Mouse (Mus musculus): ENCODE results near the gene Cd72.

Gene Cd72

DNA sequence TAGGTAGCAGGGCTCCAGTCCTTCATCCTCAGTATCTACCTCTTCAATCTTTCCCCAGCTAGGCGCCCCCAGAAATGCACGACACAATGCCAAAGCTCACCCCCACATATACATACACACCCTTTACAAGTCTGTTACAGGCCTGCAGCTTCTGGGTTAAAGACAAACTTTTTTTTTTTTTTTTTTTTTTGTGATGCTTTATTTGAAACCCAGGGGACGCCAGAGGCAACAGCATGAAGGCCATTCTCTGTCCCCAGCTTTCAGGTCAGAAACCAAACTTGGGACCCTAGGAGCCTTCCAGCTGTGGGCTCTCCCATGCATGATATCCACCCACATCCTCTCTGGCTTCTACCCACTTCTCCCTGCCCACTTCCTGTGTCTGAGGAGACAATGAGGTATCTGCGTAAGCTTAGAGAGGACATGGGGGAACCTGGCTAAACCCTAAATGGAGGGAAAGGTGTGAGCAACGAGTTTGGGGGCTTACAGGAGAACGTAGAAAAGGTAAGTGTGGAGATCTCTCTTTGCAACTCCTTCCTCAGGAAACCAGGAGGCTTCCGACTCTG lies 27.5 kb upstream of the Cd72 start:
- in situ Hi-C loops (cut with MboI; ENCODE audit: low pct_unique_long_range_greater_than_20kb in 1 of 2, low sequenced_read_pairs in 2 of 2, unreplicated experiment in 1 of 2): loop anchor here in 1 of 2 experiments (5.0 kb wide), 1 partner anchor 40 kb away; the partner anchor contains the start of gene Tesk1

- in situ Hi-C loops (cut with MboI; ENCODE audit: low pct_unique_long_range_greater_than_20kb in 1 of 2, low sequenced_read_pairs in 2 of 2, unreplicated experiment in 1 of 2): loop anchor here in 1 of 2 experiments (5.0 kb wide), 1 partner anchor 39 kb away; the partner anchor contains the start of gene Tesk1
Measured at GRCm38 (mm10) chr4:43480985-43481384, 26.6 kb upstream of the Cd72 start.

- in situ Hi-C loops (cut with MboI; ENCODE audit: low pct_unique_long_range_greater_than_20kb in 1 of 2, low sequenced_read_pairs in 2 of 2, unreplicated experiment in 1 of 2): loop anchor here in 1 of 2 experiments (5.0 kb wide), 1 partner anchor 37 kb away; the partner anchor contains the start of gene Tesk1
Measured at GRCm38 (mm10) chr4:43478906-43479832, 24.7 kb upstream of the Cd72 start.

DNA sequence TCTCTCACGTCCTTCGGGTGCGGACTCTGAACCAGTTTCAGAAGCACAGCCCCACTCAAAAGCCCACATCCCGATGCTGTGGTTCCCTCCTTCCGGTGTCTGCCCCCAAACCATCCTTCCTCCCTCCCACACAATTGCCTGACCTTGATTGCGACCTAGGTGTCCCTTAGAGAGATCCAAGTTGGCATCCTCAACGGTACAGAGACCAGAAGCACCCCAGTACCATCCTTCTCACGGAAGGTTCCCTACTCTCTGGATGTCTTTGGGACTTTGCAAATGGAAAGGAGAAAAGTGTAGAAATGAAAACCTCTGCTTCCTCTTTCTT lies 24.1 kb upstream of the Cd72 start:
- in situ Hi-C loops (cut with MboI; ENCODE audit: low pct_unique_long_range_greater_than_20kb in 1 of 2, low sequenced_read_pairs in 2 of 2, unreplicated experiment in 1 of 2): loop anchor here in 1 of 2 experiments (5.0 kb wide), 1 partner anchor 36 kb away; the partner anchor contains the start of gene Tesk1

- in situ Hi-C loops (cut with MboI; ENCODE audit: low pct_unique_long_range_greater_than_20kb in 1 of 2, low sequenced_read_pairs in 2 of 2, unreplicated experiment in 1 of 2): loop anchor here in 1 of 2 experiments (5.0 kb wide), 1 partner anchor 36 kb away; the partner anchor contains the start of gene Tesk1
Measured at GRCm38 (mm10) chr4:43477857-43478533, 23.6 kb upstream of the Cd72 start.

DNA sequence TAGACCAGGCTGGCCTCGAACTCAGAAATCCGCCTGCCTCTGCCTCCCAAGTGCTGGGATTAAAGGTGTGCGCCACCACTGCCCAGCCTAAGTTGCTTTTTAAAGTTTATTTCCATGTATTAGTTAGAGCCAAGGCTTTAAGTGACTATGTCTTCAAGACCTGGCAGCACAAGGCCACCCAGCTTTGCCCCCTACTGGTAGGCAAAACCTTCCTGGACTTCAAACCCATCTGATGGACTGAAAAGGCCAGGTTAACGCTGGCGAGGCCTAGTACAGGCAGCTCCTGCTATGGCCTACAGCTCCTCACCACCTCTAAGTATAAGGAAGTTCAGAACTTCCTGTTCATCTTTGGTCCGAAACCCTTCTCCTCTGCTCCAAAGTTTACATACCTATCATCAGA lies 22.2 kb upstream of the Cd72 start:
- in situ Hi-C loops (cut with MboI; ENCODE audit: low pct_unique_long_range_greater_than_20kb in 1 of 2, low sequenced_read_pairs in 2 of 2, unreplicated experiment in 1 of 2): loop anchor here in 1 of 2 experiments (5.0 kb wide), 1 partner anchor 34 kb away; the partner anchor contains the start of gene Tesk1

DNA sequence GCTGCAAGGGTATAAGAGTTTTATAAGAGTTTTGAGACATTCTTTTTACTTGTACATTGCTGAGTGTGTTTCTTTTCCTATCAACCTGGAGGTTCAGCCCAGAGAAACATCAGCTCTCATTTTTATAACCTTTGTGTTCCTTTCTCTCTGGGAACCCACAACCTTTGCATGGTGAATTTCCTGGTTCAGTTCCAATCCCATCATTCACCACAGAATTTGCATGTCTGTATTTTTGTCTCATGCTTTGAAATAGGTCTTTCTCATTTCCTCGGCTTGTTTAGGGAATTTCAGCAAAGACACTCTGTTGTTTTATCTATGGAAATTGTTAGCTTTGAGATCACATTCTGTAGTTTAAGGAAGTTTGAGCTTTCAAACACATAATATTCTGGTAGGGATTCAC lies 19.2 kb upstream of the Cd72 start:
- in situ Hi-C loops (cut with MboI; ENCODE audit: low pct_unique_long_range_greater_than_20kb in 1 of 2, low sequenced_read_pairs in 2 of 2, unreplicated experiment in 1 of 2): no loop called here

- in situ Hi-C loops (cut with MboI; ENCODE audit: low pct_unique_long_range_greater_than_20kb in 1 of 2, low sequenced_read_pairs in 2 of 2, unreplicated experiment in 1 of 2): no loop called here
Measured at GRCm38 (mm10) chr4:43470301-43470700, 15.9 kb upstream of the Cd72 start.

GRCm38 (mm10) chr4:43466872-43467271 lies 12.4 kb upstream of the Cd72 start:
- in situ Hi-C loops (cut with MboI; ENCODE audit: low pct_unique_long_range_greater_than_20kb in 1 of 2, low sequenced_read_pairs in 2 of 2, unreplicated experiment in 1 of 2): no loop called here

GRCm38 (mm10) chr4:43465935-43466334 lies 11.5 kb upstream of the Cd72 start:
- in situ Hi-C loops (cut with MboI; ENCODE audit: low pct_unique_long_range_greater_than_20kb in 1 of 2, low sequenced_read_pairs in 2 of 2, unreplicated experiment in 1 of 2): no loop called here

- in situ Hi-C loops (cut with MboI; ENCODE audit: low pct_unique_long_range_greater_than_20kb in 1 of 2, low sequenced_read_pairs in 2 of 2, unreplicated experiment in 1 of 2): no loop called here
Measured at GRCm38 (mm10) chr4:43463102-43463501, 8.7 kb upstream of the Cd72 start.

- in situ Hi-C loops (cut with MboI; ENCODE audit: low pct_unique_long_range_greater_than_20kb in 1 of 2, low sequenced_read_pairs in 2 of 2, unreplicated experiment in 1 of 2): no loop called here
Measured at GRCm38 (mm10) chr4:43457124-43457523, 2.7 kb upstream of the Cd72 start.

DNA sequence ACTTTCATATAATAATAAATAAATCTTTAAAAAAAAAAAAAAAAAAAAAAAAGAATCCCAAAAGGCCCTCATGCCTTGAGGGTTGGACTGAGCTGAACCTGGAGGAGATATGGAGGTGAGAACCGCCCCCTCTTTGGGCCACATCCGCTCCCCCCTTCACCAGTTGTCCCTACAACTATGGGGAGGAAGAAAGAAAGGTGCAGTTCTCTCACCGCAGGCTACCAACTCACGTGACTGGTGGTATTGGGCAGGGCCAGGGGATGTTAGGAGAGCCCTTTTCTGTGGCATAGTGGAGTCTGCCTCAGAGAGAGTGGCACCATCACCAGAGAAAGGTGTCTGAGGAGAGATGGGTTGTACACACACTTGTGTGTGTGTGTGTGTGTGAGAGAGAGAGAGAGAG lies 2.0 kb upstream of the Cd72 start:
- in situ Hi-C loops (cut with MboI; ENCODE audit: low pct_unique_long_range_greater_than_20kb in 1 of 2, low sequenced_read_pairs in 2 of 2, unreplicated experiment in 1 of 2): no loop called here

GRCm38 (mm10) chr4:43453413-43453812 lies 1.0 kb downstream of the Cd72 start:
- in situ Hi-C loops (cut with MboI; ENCODE audit: low pct_unique_long_range_greater_than_20kb in 1 of 2, low sequenced_read_pairs in 2 of 2, unreplicated experiment in 1 of 2): no loop called here

DNA sequence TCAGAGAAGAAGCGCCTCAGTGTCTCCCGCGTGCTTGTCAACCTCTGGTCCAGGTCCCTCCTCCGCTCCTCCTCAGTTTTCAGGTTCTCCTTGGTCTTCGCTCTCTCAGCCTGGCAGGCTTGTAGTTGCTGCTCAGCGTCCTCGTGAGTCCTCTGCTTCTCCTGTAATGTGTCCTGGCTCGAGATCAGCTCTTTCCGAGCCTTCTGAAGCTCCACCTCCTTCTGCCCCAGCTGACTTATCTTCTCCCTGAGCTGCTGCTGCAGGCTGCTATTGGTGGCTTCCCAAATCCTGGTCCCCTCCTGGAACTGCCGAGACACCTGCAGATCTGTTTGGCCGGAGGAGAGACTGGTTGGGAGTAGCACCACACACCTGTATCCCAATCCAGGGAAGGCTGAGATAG lies 2.1 kb downstream of the Cd72 start:
- in situ Hi-C loops (cut with MboI; ENCODE audit: low pct_unique_long_range_greater_than_20kb in 1 of 2, low sequenced_read_pairs in 2 of 2, unreplicated experiment in 1 of 2): no loop called here

DNA sequence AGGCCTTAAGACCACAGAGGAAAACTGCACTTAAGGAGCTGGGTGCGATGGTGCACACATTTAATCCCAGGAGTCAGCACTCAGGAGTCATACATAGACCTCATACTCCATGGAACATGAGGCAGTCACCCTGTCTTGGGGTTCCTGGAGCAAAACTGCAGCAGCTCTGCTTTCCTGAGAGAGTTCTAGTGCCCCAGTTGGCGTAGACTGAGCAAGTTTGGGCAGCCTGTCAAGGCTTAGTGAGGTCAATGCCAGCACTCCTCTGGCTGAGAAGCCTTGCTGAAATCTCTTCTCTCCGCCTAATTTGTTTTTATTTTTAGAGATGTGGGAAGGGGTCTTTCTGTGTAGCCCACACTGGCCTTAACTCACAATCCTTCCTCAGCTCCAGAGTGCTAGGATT lies 5.9 kb downstream of the Cd72 start:
- in situ Hi-C loops (cut with MboI; ENCODE audit: low pct_unique_long_range_greater_than_20kb in 1 of 2, low sequenced_read_pairs in 2 of 2, unreplicated experiment in 1 of 2): no loop called here

DNA sequence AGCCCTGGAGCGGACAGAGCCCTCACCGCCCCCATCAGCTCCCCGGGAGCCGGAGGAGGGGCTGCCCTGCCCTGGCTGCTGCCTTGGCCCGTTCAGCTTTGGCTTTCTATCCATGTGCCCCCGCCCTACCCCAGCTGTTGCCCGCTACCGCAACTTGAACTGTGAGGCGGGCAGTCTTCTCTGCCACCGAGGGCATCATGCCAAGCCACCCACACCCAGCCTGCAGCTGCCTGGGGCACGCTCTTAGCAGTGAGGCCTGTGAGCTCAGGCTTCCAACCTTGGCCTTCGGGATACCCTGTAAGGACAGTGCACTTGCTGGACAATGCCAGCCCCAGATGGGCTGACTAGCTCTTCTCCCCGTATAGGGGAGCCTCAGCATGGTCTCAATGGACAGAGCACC lies 7.2 kb downstream of the Cd72 start:
- in situ Hi-C loops (cut with MboI; ENCODE audit: low pct_unique_long_range_greater_than_20kb in 1 of 2, low sequenced_read_pairs in 2 of 2, unreplicated experiment in 1 of 2): no loop called here

GRCm38 (mm10) chr4:43443511-43443910 lies 10.9 kb downstream of the Cd72 start:
- in situ Hi-C loops (cut with MboI; ENCODE audit: low pct_unique_long_range_greater_than_20kb in 1 of 2, low sequenced_read_pairs in 2 of 2, unreplicated experiment in 1 of 2): loop anchor here (5.0 kb wide), 2 partner anchors 34 to 39 kb away; partner anchors contain the start of gene Sit1 (in 1 of the 2)

All from mouse embryonic stem cell (cell line).